Mouse (Mus musculus) hindbrain, embryonic 11.5 days (tissue): ENCODE measurements around the gene Snai3. TPM values are rescaled to one million over a fixed set of nuclear protein-coding genes. Genes with fewer than 3 reads are reported as not detected.

ENCODE experiments used
- ATAC-seq: fragments of 200-750 bp; cut with Nextera tagmentation; 2 replicates; pipeline ENCODE4 v1.8.0; 2017; ENCODE audit warnings: mild to moderate bottlenecking, moderate TSS enrichment, moderate library complexity; ENCODE audit not compliant: low FRiP score
- DNase-seq: peaks from one replicate; pipeline ENCODE4 v3.0.0-alpha.2; 2015; ENCODE audit warnings: low spot score
- H3K27ac ChIP-seq: fragments of 300-500 bp; sonication (generic); 2 replicates; pipeline ENCODE4 v1.5.1; 2014; ENCODE audit warnings: mild to moderate bottlenecking, low read depth, low read length
- H3K27me3 ChIP-seq: fragments of 300-500 bp; sonication (generic); 2 replicates; pipeline ENCODE4 v1.6.1; 2014; ENCODE audit warnings: mild to moderate bottlenecking, low read length, moderate library complexity, mixed read lengths; ENCODE audit not compliant: control insufficient read depth, insufficient read depth
- H3K36me3 ChIP-seq: fragments of 300-500 bp; sonication (generic); 2 replicates; pipeline ENCODE4 v1.6.1; 2014; ENCODE audit warnings: mild to moderate bottlenecking, low read length, moderate library complexity, mixed read lengths; ENCODE audit not compliant: control insufficient read depth, insufficient read depth
- H3K4me1 ChIP-seq: fragments of 300-500 bp; sonication (generic); replicated peaks from 2 replicates; pipeline ENCODE4 v1.6.1; 2014; ENCODE audit warnings: low read length, mixed read lengths; ENCODE audit not compliant: control insufficient read depth, insufficient read depth
- H3K4me2 ChIP-seq: fragments of 300-500 bp; sonication (generic); replicated peaks from 2 replicates; pipeline ENCODE4 v1.6.1; 2014; ENCODE audit warnings: mild to moderate bottlenecking, low read depth, low read length
- H3K4me3 ChIP-seq: fragments of 300-500 bp; sonication (generic); 2 replicates; pipeline ENCODE4 v1.5.1; 2014; ENCODE audit warnings: low read depth, low read length
- H3K9ac ChIP-seq: fragments of 300-500 bp; sonication (generic); 2 replicates; pipeline ENCODE4 v1.6.1; 2014; ENCODE audit warnings: low read depth, low read length
- H3K9me3 ChIP-seq: fragments of 300-500 bp; sonication (generic); 2 replicates; pipeline ENCODE4 v1.6.1; 2016; ENCODE audit warnings: low read length; ENCODE audit not compliant: control insufficient read depth
- WGBS: fragments of 180-500 bp; shearing (Covaris S2); extraction: QIAGEN DNeasy Blood & Tissue Kit; methylation state at CpG from one replicate; pipeline ENCODE4 v1.1.7; 2014; 5-methylcytosine and 5-hydroxymethylcytosine counted together
- polyA plus RNA-seq: library from polyadenylated mRNA; unstranded; fragments of >200 nt; fragmentation: Nextera tagmentation; extraction: Ambion mirVana; gene quantifications from 2 replicates; pipeline ENCODE4 v1.2.1, GENCODE M21; 2014

The Snai3 gene
- polyA plus RNA-seq, 1 experiment from 2014 or later = not detected

DNA sequence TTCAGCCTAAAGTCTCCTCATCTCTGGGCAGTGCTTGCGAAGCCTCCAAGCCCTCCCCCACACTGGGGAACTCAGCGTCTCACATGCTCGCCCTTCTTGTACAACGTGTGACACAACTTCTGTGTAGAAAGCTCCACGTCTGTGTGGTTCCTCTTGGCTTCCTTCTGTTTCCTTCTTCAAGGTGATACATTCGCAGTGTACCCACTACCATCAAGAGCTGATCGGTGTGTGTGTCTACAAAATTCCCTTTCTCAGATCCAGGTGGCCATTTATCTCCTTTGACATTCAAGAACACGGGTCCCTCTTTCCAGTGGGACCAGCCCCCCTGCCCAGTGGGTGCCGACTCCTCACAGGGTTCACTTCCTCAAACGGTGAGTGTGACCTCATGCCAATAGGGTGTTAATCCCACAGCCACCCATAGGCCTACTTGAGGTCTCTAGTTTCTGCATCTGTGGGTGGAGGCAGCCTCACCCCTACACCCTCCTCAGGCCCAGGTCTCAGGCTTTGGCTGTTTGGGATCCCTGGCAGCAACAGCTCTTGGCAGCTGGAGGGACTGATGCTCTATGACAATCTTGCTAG is 30.4 kb downstream of the Snai3 start:
- WGBS = 87% methylated on average over 10 of the region's 10 CpGs
- no peaks in the 10 kb centered on the region for H3K9me3 ChIP-seq
- H3K36me3 ChIP-seq = no peaks in the 10 kb centered on the region
- H3K27me3 ChIP-seq = no peaks in the 10 kb centered on the region
- peaks cover 11% of the 10 kb centered on the region; the same call in 1 of the 2 replicates for H3K4me1 ChIP-seq
- H3K4me3 ChIP-seq = no peak overlapping the region
- no peak overlapping the region for H3K9ac ChIP-seq
- H3K4me2 ChIP-seq = no peak overlapping the region
- H3K27ac ChIP-seq = no peak overlapping the region
- no peak for DNase-seq
- no peak for ATAC-seq

DNA sequence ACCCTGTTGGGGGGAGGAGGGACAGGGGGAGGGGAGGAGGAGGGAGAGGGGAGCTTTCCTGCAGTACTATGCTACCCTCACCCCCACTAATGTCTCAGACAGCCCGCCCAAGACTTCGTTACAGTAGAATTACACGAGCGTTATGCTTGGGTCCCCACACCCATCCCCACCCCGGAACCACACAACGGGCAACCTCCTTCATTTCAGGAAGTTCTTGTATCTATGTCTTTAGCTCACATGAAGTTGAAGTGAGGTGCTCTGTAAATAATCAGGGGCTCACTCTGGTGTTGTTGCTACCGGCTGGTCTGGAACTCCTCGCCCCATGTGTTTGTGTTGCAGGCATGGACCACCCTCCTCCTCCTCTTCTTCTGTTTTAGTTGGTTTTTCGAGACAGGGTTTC is 32.4 kb downstream of the Snai3 start:
- Histone ChIP-seq H3K4me2 (no peak overlapping the region), H3K36me3 (no peaks in the 10 kb centered on the region), H3K9me3 (no peaks in the 10 kb centered on the region), H3K9ac (no peak overlapping the region), H3K27ac (no peak overlapping the region), H3K27me3 (no peaks in the 10 kb centered on the region), H3K4me3 (no peak overlapping the region), H3K4me1 (peaks cover 11% of the 10 kb centered on the region; the same call in 1 of the 2 replicates)
- DNase-seq = no peak
- WGBS = 87% methylated on average over 9 of the region's 9 CpGs
- ATAC-seq = no peak

DNA sequence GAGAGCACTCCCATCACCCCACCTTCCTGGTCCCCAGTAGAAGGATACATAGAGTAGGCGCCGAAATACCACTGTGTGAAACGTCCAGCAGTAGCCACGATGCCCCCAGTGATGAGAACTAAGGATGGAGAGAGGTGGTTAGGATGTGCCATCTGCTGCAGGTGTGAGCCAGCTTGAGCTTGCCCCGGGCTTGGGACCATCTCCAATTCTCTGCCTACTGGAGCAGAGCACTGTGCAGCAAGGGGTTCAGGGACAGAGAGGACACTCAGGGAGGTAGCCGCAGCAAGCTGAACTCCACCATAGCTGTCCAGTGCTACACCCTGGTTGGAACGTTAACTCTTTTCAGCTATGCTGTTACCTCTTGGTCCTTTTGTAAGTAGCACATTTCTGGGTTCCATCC is 32.9 kb downstream of the Snai3 start:
- no peak for DNase-seq
- WGBS = 90% methylated on average over 7 of the region's 7 CpGs
- no peak overlapping the region for H3K9ac ChIP-seq
- no peak overlapping the region for H3K4me2 ChIP-seq
- no peaks in the 10 kb centered on the region for H3K27me3 ChIP-seq
- H3K9me3 ChIP-seq = no peaks in the 10 kb centered on the region
- no peaks in the 10 kb centered on the region for H3K36me3 ChIP-seq
- no peak overlapping the region for H3K27ac ChIP-seq
- no peak for ATAC-seq
- H3K4me1 ChIP-seq = peaks cover 8% of the 10 kb centered on the region; the same call in 1 of the 2 replicates
- H3K4me3 ChIP-seq = no peak overlapping the region

DNA sequence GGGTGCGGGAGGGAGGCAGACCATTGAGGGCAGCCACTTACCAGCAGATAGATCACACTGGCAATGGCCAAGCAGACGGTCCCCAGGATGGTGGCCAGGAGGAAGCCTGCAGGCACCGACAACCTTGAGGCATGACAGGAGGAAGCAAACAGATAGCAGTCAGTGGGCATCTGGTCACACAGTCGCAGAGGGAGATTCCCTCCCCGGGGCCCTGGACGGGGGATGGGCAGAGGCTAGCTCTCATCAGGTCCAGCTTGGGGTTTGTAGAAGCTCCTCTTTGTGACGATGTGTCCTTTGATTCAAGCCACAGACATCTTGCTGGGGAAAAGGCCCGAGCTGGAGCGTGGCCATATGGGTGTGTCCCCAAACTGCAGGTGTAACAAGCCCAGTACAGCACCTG is 34.4 kb downstream of the Snai3 start:
- 82% methylated on average over 9 of the region's 9 CpGs for WGBS
- Histone ChIP-seq H3K36me3 (no peaks in the 10 kb centered on the region), H3K9ac (no peak overlapping the region), H3K27ac (no peak overlapping the region), H3K4me3 (no peak overlapping the region), H3K27me3 (no peaks in the 10 kb centered on the region), H3K4me1 (no peaks in the 10 kb centered on the region), H3K9me3 (no peaks in the 10 kb centered on the region), H3K4me2 (no peak overlapping the region)
- ATAC-seq (no peak), DNase-seq (no peak)

DNA sequence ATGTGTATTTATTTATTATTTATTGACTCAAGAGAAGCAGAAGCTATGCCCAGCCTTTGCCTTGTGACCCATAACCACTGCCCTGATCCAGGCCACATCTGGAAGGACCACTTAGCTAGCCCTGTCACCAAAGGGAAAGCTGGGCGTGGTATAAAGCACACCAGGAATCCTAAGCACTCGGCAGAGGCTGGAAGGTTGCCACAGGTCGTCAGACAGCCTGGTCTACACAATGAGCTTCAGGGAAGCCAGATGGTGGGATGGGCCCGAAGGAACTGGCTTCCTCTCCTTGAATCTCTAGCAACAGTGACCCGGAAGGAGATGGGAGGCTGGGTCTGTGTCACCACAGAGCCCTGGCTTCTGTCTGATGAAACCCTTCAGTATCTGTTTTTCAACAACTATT is 36.9 kb downstream of the Snai3 start:
- H3K9ac ChIP-seq = no peak overlapping the region
- no peak overlapping the region for H3K4me2 ChIP-seq
- ATAC-seq (no peak), DNase-seq (no peak)
- H3K27ac ChIP-seq = no peak overlapping the region
- no peaks in the 10 kb centered on the region for H3K9me3 ChIP-seq
- no peaks in the 10 kb centered on the region for H3K27me3 ChIP-seq
- WGBS = 57% methylated on average over 5 of the region's 5 CpGs
- no peaks in the 10 kb centered on the region for H3K4me1 ChIP-seq
- no peaks in the 10 kb centered on the region for H3K36me3 ChIP-seq
- no peak overlapping the region for H3K4me3 ChIP-seq

DNA sequence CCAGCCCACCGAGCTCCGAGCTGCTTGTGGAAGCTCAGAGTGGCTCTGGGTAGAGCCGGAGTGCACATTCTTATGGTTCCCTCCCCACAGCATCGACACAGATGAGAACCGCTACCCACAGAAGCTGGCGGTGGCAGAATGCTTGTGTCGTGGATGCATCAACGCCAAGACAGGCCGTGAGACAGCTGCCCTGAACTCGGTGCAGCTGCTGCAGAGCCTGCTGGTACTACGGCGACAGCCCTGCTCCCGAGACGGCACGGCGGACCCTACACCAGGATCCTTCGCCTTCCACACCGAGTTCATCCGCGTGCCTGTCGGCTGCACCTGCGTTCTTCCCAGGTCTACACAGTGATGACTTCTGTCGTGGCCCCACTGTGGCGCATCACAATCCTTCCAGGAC is 37.3 kb downstream of the Snai3 start:
- Histone ChIP-seq H3K36me3 (no peaks in the 10 kb centered on the region; the same call in 1 of the 2 replicates), H3K27ac (no peak overlapping the region), H3K9ac (no peak overlapping the region), H3K27me3 (no peaks in the 10 kb centered on the region), H3K4me1 (no peaks in the 10 kb centered on the region), H3K9me3 (no peaks in the 10 kb centered on the region), H3K4me2 (no peak overlapping the region), H3K4me3 (no peak overlapping the region)
- 89% methylated on average over 24 of the region's 24 CpGs for WGBS
- ATAC-seq (no peak), DNase-seq (no peak)

DNA sequence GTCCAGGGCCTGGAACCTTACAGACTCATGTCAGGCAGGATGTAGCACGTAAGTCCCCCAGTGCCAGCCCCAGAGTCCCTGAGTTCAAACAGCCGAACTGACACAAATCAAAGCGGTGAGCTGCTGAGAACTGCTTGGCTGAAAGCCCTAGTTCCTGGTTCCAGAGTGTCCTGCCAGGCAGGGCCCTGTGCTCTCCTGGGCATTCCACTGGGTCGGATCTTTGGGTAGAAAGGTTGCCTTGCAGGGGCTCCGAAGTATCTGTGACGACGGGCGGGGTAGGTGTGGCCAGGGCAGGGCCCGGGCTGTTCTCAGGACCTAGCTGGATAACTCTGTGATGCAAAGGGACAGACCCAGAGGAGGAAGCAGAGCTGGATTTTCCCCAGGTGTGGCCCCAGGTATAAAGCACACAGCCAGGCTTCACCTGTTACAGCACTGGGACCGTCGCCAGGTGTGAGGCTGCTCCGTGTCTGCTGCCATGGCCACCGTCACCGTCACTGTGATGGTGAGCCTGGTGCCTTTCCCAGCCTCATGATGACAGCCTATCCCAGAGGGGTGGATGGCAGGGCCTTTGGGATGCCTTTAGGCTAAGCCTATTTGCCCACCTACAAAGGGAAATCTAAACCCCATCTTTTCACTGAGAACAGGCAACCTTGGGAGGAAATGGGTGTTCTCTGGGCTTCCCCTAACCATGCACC is 39.0 kb downstream of the Snai3 start, which contains the start of gene Il17c:
Gene Il17c (plus strand): TSS at position 645 of the 695 bp plus-strand sequence.
- Histone ChIP-seq H3K27me3 (no peaks in the 10 kb centered on the region), H3K4me1 (no peaks in the 10 kb centered on the region), H3K9me3 (no peaks in the 10 kb centered on the region), H3K4me2 (no peak within 1 kb of the TSS), H3K36me3 (peaks cover 4% of the 10 kb centered on the region), H3K27ac (no peak within 1 kb of the TSS), H3K9ac (no peak within 1 kb of the TSS), H3K4me3 (no peak within 1 kb of the TSS)
- no peak for DNase-seq
- ATAC-seq = no peak
- 84% methylated on average over 14 of the region's 14 CpGs for WGBS

DNA sequence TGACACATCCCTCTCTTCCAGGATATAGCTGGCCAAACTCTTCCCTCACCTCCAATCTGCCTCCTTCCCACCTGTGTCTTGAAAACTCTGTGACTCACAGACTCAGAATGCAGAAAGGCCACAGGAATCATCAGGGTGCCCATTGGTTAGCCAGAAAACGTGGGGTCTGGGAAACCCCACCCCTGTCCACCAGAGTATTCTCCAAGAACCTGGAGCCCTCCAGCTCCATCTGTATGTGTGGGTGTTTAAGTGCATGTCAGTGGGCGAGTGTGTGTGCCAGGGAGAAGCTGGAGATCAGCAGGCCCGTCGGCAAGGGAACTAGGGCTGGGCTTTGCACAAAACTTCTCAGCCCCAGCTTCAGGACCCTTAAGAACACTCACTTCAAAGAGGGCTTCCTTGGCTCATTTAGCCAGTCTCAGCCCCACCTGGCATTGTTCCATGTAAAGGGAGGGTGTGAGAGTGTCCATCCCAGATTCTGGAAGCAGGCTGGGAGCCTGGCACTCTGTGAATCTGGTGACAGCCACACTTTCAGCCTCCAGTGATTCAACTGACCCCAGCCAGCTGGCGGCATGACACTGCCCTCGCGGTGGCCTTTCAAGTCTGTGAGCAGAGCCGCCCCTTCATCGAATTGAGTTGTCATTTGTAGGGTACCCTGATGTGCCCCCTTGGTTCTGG is 40.5 kb downstream of the Snai3 start:
- no peaks in the 10 kb centered on the region for H3K9me3 ChIP-seq
- H3K4me3 ChIP-seq = no peak overlapping the region
- H3K27ac ChIP-seq = no peak overlapping the region
- ATAC-seq (no peak), DNase-seq (no peak)
- no peak overlapping the region for H3K4me2 ChIP-seq
- H3K27me3 ChIP-seq = no peaks in the 10 kb centered on the region
- H3K9ac ChIP-seq = no peak overlapping the region
- 72% methylated on average over 9 of the region's 9 CpGs for WGBS
- no peaks in the 10 kb centered on the region for H3K4me1 ChIP-seq
- H3K36me3 ChIP-seq = peaks cover 4% of the 10 kb centered on the region

DNA sequence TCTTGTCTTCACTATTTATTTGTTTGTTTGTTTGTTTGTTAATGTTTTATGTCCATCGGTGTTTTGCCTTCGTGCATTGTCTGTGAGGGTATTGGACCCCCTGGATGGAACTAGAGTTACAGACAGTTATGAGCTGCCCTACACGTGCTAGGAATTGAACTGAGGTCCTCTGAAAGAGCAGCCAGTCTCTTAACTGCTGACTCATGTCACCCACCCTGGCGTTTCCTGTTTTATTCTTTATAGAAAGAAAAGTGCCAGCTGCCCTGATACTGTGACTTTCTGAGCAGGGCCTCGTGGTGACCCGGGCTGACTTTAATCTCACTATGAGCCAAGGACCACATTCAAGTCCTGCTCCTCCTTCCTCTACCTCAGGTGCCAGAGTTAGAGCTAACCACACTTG is 45.0 kb downstream of the Snai3 start:
- H3K36me3 ChIP-seq = peaks cover 15% of the 10 kb centered on the region
- DNase-seq (no peak), ATAC-seq (no peak)
- no peaks in the 10 kb centered on the region for H3K27me3 ChIP-seq
- no peak overlapping the region for H3K27ac ChIP-seq
- H3K4me3 ChIP-seq = no peak overlapping the region
- no peak overlapping the region for H3K4me2 ChIP-seq
- H3K9me3 ChIP-seq = no peaks in the 10 kb centered on the region
- 94% methylated on average over 6 of the region's 6 CpGs for WGBS
- H3K9ac ChIP-seq = no peak overlapping the region
- H3K4me1 ChIP-seq = no peaks in the 10 kb centered on the region
